Mouse (Mus musculus) T-helper 17 cell (primary cell): Measurements from ENCODE around the gene Orai2.
"Not testable (repeated sequence)": the region's sequence is repeated elsewhere in the genome, so short reads cannot be mapped to it uniquely, and the experiment has no call there.

ENCODE experiments used
- in situ Hi-C, 2 experiments: fragments of 300-600 bp; cut with MboI, MseI; formaldehyde crosslinking; loops; 1 replicate in 1 of 2; 2 replicates in 1 of 2; pipeline ENCODE4 v1.15.1; 2025; ENCODE audit warnings: high pct_unique_total_duplicates in 2 of 2

Gene Orai2

DNA sequence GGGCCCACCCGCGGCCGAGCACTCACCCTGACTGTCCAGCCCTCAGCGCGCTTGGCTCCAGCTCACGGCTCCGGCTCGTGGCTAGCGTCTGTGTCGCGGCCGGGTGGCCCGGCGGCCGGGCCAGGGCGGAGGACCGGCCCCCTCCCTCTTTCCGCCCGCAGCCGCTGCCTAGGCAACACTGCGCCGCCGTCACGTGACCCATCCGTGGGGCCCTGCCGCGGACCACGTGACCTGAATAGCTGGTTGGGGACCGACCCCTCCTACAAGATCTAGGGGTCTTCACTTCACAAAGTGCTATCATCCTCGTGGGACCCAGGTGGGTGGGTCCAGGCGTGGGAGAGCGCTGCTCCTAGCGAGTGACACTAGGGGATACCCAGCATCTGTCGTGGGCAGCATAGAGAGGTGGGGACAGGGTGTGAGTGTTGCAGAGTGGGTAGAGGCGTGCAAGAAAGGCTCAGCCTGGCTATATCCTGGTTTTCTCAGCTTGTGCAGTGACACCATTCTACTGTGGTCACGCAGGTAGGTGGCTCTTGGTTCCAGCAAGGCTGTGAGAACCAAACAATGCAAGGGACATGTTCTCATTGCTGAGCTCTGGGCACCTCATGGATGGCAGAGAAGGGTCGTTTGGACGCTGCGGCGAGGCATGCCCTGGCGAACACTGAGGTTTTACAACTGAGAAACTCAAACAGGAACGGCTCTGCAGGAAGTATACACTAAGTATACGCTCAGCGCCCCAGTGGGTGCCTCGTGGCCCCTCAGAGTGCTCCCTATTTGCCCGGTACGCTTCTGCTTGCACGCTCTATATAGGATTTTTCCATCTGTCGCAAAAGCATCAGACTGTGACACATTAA is at the start of gene Orai2:
Gene Orai2, minus strand, starts transcription at position 202 of the 851 bp plus-strand sequence.
- in situ Hi-C loops = no loop called here

GRCm38 (mm10) chr5:136218585-136218984 is 48.1 kb upstream of the Orai2 start:
- in situ Hi-C loops = no loop called here

GRCm38 (mm10) chr5:136217932-136218381 is 47.4 kb upstream of the Orai2 start:
- in situ Hi-C loops = no loop called here

- in situ Hi-C loops = no loop called here
These were observed 46.6 kb upstream of the Orai2 start for GRCm38 (mm10) chr5:136217004-136217665.

DNA sequence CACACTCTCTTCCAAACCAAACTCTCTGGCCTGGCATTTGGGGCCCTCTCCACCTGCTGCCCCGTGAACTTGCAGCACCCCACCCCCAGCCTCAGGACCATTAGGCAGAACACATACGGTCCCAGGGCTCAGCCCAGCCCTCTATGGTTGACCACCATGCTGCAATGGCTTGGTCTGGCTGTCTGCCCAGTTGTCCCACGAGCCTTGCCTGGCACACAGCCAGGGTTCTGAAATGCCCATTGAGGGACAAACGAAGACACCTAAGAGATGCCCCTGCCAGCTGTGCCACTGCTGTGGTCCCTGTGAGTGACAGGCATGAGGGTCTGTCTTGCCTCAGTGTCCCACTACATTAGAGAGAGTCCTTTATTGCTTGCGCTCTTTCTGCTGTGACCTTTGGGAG is 45.4 kb upstream of the Orai2 start:
- in situ Hi-C loops = no loop called here

DNA sequence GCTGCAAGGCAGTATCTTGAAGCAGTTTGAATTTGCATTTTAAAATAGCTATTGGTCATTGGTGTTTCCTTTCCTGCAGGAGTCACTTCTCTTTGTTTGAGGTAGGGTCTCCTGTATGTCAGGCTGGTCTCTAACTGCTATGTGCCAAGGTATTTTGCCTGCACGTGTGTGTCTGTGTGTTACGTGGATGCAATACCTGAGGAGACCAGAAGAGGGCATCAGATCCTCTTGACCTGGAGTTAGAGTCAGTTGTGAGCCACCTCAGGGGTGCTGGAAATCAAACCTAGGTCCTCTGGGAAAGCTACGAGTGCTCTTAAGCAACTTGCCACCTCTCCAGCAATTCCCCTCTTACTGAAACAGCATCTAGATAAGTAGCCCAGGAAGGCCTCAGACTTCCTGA is 44.7 kb upstream of the Orai2 start:
- in situ Hi-C loops = no loop called here

DNA sequence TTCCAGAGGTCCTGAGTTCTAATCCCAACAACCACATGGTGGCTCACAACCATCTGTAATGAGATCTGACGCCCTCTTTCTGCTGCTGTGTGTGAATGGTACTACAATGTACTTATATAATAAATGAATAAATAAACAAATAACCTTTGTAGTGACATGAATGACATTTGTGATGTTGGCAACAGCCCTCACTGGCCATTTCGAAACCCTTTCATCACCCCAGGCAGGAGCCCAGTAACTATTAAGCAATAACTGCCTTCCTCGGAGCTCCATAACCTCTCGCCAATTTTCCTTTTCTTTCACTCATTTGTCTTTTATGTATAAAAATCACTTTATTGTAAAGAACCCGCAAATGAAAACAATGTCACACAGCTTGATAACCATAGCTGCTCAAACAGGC is 43.2 kb upstream of the Orai2 start:
- in situ Hi-C loops = no loop called here

DNA sequence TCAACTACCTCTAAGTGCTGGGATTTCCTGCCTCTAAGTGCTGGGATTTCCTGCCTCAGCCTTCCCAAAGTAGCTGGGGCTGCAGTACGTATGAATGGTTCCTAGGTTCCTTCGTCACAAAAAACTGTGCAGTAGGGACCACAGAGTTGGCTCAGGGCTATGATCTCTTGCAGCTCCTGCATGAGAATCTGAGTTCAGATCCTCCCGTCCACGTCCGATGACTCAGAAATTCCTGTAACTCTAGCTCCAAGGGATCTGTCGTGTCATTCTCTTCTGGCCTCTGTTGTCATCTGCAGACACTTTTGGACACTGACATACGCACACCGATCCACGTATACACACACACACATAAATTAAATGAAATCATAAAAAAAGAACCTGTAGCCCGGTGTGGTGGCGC is 42.2 kb upstream of the Orai2 start:
- in situ Hi-C loops = no loop called here

DNA sequence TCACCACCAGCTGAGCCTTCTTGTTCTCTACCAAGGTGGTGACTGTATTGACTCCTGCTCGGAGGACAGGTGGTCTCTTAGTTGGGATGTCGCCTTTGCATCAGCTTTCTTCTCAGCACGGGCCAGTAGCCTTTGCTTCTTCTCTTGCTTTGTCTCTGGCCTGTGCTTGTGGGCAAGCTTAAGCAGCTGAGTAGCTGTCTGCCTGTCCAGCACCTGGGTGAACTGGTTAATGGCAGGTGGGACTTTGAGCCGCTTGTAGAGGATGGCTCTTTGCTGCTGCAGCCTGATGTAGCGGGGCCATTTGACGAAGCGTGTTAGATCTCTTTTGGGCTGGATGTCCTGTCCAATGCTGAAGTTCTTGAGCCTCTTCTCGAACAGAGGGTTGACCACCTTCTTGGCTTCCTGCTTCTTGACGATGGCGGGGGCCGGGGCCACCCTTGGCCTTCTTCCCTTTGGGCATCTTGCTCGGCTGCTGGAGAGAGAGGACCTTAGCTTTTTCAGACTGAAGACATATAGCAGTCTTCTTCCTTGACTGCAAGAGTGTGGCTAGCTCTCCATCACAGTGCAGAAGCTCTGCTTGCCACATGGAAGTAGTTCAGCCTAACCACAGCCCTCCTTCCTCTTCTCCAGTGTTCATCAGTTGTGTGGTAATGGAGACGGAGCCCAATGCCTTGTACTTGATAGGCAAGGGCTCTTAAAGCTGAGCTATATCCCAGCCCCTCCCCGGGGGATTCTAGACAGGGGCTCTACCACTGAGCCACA is 41.0 kb upstream of the Orai2 start:
- in situ Hi-C loops = not testable (repeated sequence)

DNA sequence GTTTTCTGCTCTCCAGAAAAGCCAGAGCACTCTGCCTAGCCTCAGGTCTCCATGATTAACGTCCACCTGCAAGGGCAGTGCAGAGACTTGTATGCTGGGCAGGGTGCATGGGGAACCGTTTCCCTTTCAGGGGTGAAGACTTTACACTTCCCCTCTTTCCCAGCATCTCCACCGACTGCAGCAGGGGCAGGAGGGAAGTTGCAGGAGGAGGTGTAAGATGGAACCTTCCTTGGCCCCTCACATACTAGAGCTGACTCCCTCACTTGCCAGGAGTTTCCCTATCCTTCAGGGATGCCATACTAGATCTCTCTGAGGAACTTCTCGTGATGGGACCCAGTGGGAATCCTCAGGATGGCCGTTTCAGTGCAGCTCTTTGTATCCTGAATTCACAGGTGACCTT is 40.0 kb upstream of the Orai2 start:
- in situ Hi-C loops = no loop called here

DNA sequence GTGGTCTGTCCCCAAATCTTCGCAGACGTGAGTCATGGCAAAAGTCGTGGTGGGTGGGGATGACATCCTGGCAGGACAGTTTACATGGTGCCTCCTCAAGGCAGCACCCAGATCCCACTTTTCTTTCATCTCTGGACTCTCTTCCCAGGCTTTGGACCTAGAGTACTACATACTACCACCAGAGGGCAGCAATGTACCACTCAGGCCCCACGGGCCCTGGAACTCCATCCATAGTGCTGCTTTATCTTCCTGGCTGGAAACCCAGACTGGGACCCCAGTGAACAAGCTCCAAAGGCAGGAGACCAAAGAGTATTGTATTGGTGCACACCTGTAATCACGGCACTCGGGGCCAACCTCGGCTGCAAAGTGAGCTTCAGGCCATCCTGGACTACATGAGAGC is 31.3 kb upstream of the Orai2 start:
- in situ Hi-C loops = no loop called here

GRCm38 (mm10) chr5:136199526-136199925 is 29.0 kb upstream of the Orai2 start:
- in situ Hi-C loops = loop anchor here (10.0 kb wide), 1 partner anchor 45 kb away; the partner anchor contains the start of gene Sh2b2 (in 2 of the 2)

GRCm38 (mm10) chr5:136198474-136199391 is 28.2 kb upstream of the Orai2 start, which contains the start of gene Prkrip1:
TSS of gene Prkrip1 (minus strand) at chr5:136198963.
- in situ Hi-C loops = loop anchor here (10.0 kb wide), 1 partner anchor 46 kb away; the partner anchor contains the start of gene Sh2b2 (in 2 of the 2)

GRCm38 (mm10) chr5:136191870-136192269 is 21.4 kb upstream of the Orai2 start:
- in situ Hi-C loops = loop anchor here (10.0 kb wide), 1 partner anchor 53 kb away; the partner anchor contains the start of gene Sh2b2 (in 2 of the 2)

DNA sequence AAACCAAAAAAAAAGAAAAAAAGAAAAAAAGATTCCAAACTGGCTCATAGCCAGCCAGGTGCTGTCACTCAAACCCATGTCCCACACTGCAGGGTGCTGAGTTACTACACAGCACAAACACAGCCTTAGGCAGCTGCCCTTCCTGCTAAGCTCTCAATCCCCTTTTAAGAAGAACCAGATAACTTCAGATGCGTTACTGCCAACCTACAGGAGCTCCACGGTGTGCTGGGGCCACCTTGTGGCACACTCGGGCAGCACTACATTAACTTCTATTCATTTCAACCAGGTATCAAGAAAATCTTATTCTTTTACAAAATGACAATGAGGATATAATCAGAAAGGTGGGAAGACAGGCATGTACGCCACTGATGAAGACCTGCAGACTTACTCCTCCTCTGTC is 16.2 kb upstream of the Orai2 start:
- in situ Hi-C loops = loop anchor here in 1 of 2 experiments (5.0 kb wide), 1 partner anchor 84 kb away; no protein-coding TSS in a partner anchor

DNA sequence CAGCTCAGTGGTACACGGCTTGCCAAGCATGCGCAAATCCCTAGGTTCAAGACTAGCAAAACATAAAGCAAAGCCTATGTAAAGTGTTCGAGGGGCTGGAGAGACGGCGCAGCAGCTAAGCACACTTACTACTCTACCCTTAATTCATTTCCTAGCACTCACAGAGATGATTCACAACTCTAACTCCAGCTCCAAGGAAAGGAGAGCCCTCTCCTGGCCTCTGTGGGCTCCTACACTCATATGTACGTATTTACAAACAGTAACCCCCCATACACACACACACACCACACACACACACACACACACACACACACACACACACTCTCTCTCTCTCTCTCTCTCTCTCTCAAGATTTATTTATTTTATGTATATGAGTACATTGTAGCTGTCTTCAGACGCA is 13.3 kb upstream of the Orai2 start:
- in situ Hi-C loops = no loop called here

GRCm38 (mm10) chr5:136182830-136183229 is 12.3 kb upstream of the Orai2 start:
- in situ Hi-C loops = no loop called here

DNA sequence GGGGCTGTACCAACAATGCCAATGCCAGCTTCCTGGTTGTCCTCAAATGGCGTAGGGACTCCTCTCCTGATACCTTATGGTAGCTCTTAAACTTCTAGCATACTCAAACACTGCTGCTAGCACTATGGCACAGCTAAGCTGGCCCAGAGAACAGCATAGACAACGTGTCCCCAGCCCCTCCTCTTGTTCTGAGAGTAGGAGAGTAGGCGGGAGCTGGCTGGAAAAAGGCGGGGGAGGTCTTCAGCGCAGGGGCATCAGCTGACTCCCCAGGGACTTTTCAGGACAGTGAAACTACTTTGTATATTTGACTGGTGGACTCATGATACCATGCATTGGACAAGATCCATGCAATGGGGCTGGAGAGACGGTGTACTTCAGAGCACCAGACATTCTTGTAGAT is 11.5 kb upstream of the Orai2 start:
- in situ Hi-C loops = no loop called here

GRCm38 (mm10) chr5:136181197-136181596 is 10.7 kb upstream of the Orai2 start:
- in situ Hi-C loops = no loop called here

GRCm38 (mm10) chr5:136179594-136179993 is 9.1 kb upstream of the Orai2 start:
- in situ Hi-C loops = no loop called here
